Mouse (Mus musculus): Measurements from ENCODE around the gene Ccdc50. TPM values are rescaled to one million over a fixed set of nuclear protein-coding genes. Genes with fewer than 3 reads are reported as not detected.

The Ccdc50 gene
- polyA plus RNA-seq, 1 experiment from 2014 or later = 21.3 TPM

GRCm38 (mm10) chr16:27360059-27360458, 28.6 kb upstream of the Ccdc50 start:
- H3K9ac ChIP-seq (ENCODE audit: low read length) = no peak overlapping the region
- no peak overlapping the region for H3K4me2 ChIP-seq (replicated peaks; ENCODE audit: low read depth)
- no peaks in the 10 kb centered on the region for H3K36me3 ChIP-seq (ENCODE audit: control insufficient read depth, insufficient read depth, low read length)
- 73% methylated on average over 1 of the region's 1 CpGs for WGBS
- H3K9me3 ChIP-seq (ENCODE audit: control insufficient read depth, low read length) = no peaks in the 10 kb centered on the region
- H3K4me3 ChIP-seq (ENCODE audit: low read depth, low read length) = no peak overlapping the region
- ATAC-seq (ENCODE audit: low FRiP score, low TSS enrichment) = no peak
- TF ChIP-seq CTCF (IDR thresholded peaks at IDR 0.05; ENCODE audit: low read depth) (no peak), EP300 (optimal IDR thresholded peaks at IDR 0.05) (no peak)
- no peak for DNase-seq (ENCODE audit: low spot score)
- no peak overlapping the region for H3K27ac ChIP-seq (replicated peaks)
- no peaks in the 10 kb centered on the region for H3K4me1 ChIP-seq (replicated peaks; ENCODE audit: control insufficient read depth, insufficient read depth)
- no peaks in the 10 kb centered on the region for H3K27me3 ChIP-seq (ENCODE audit: control insufficient read depth, insufficient read depth, low read length)

- Histone ChIP-seq H3K4me1 (replicated peaks; ENCODE audit: control insufficient read depth, insufficient read depth) (no peaks in the 10 kb centered on the region), H3K27ac (replicated peaks) (no peak within 1 kb of the TSS), H3K27me3 (ENCODE audit: control insufficient read depth, insufficient read depth, low read length) (no peaks in the 10 kb centered on the region), H3K9me3 (ENCODE audit: control insufficient read depth, low read length) (no peaks in the 10 kb centered on the region), H3K4me3 (ENCODE audit: low read depth, low read length) (no peak within 1 kb of the TSS), H3K4me2 (replicated peaks; ENCODE audit: low read depth) (no peak within 1 kb of the TSS), H3K36me3 (ENCODE audit: control insufficient read depth, insufficient read depth, low read length) (no peaks in the 10 kb centered on the region), H3K9ac (ENCODE audit: low read length) (no peak within 1 kb of the TSS)
- DNase-seq (ENCODE audit: low spot score) (no peak), ATAC-seq (ENCODE audit: low FRiP score, low TSS enrichment) (no peak)
- WGBS = 52% methylated on average over 8 of the region's 8 CpGs
- no peak for TF ChIP-seq CTCF (IDR thresholded peaks at IDR 0.05; ENCODE audit: low read depth)
- no peak for TF ChIP-seq EP300 (optimal IDR thresholded peaks at IDR 0.05)
Observed at GRCm38 (mm10) chr16:27370191-27370590, 18.5 kb upstream of the Ccdc50 start, which contains the start of gene Uts2b. Uts2b (minus strand) TSS chr16:27370239.

- H3K9ac ChIP-seq (ENCODE audit: low read length) = no peak overlapping the region
- WGBS = 87% methylated on average over 2 of the region's 2 CpGs
- no peak overlapping the region for H3K4me3 ChIP-seq (ENCODE audit: low read depth, low read length)
- H3K9me3 ChIP-seq (ENCODE audit: control insufficient read depth, low read length) = no peaks in the 10 kb centered on the region
- H3K27me3 ChIP-seq (ENCODE audit: control insufficient read depth, insufficient read depth, low read length) = no peaks in the 10 kb centered on the region
- no peak for TF ChIP-seq CTCF (IDR thresholded peaks at IDR 0.05; ENCODE audit: low read depth)
- no peaks in the 10 kb centered on the region for H3K4me1 ChIP-seq (replicated peaks; ENCODE audit: control insufficient read depth, insufficient read depth)
- no peak for ATAC-seq (ENCODE audit: low FRiP score, low TSS enrichment)
- H3K4me2 ChIP-seq (replicated peaks; ENCODE audit: low read depth) = no peak overlapping the region
- H3K27ac ChIP-seq (replicated peaks) = no peak overlapping the region
- H3K36me3 ChIP-seq (ENCODE audit: control insufficient read depth, insufficient read depth, low read length) = no peaks in the 10 kb centered on the region
- DNase-seq (ENCODE audit: low spot score) = no peak
Observed at GRCm38 (mm10) chr16:27370700-27371099, 18.0 kb upstream of the Ccdc50 start.

- TF ChIP-seq EP300 (optimal IDR thresholded peaks at IDR 0.05) (no peak), CTCF (IDR thresholded peaks at IDR 0.05; ENCODE audit: low read depth) (no peak)
- no peaks in the 10 kb centered on the region for H3K36me3 ChIP-seq (ENCODE audit: control insufficient read depth, insufficient read depth, low read length)
- H3K4me2 ChIP-seq (replicated peaks; ENCODE audit: low read depth) = no peak overlapping the region
- no peaks in the 10 kb centered on the region for H3K9me3 ChIP-seq (ENCODE audit: control insufficient read depth, low read length)
- ATAC-seq (ENCODE audit: low FRiP score, low TSS enrichment) (no peak), DNase-seq (ENCODE audit: low spot score) (no peak)
- no peaks in the 10 kb centered on the region for H3K27me3 ChIP-seq (ENCODE audit: control insufficient read depth, insufficient read depth, low read length)
- H3K9ac ChIP-seq (ENCODE audit: low read length) = no peak overlapping the region
- no peak overlapping the region for H3K4me3 ChIP-seq (ENCODE audit: low read depth, low read length)
- H3K4me1 ChIP-seq (replicated peaks; ENCODE audit: control insufficient read depth, insufficient read depth) = no peaks in the 10 kb centered on the region
- H3K27ac ChIP-seq (replicated peaks) = no peak overlapping the region
- WGBS = 77% methylated on average over 3 of the region's 3 CpGs
Observed at GRCm38 (mm10) chr16:27374139-27374538, 14.5 kb upstream of the Ccdc50 start.

- Histone ChIP-seq H3K27ac (replicated peaks) (no peak overlapping the region), H3K4me1 (replicated peaks; ENCODE audit: control insufficient read depth, insufficient read depth) (no peaks in the 10 kb centered on the region), H3K36me3 (ENCODE audit: control insufficient read depth, insufficient read depth, low read length) (no peaks in the 10 kb centered on the region), H3K4me2 (replicated peaks; ENCODE audit: low read depth) (no peak overlapping the region), H3K27me3 (ENCODE audit: control insufficient read depth, insufficient read depth, low read length) (no peaks in the 10 kb centered on the region), H3K4me3 (ENCODE audit: low read depth, low read length) (no peak overlapping the region), H3K9ac (ENCODE audit: low read length) (no peak overlapping the region), H3K9me3 (ENCODE audit: control insufficient read depth, low read length) (no peaks in the 10 kb centered on the region)
- 70% methylated on average over 2 of the region's 2 CpGs for WGBS
- TF ChIP-seq CTCF (IDR thresholded peaks at IDR 0.05; ENCODE audit: low read depth) = no peak
- no peak for TF ChIP-seq EP300 (optimal IDR thresholded peaks at IDR 0.05)
- no peak for DNase-seq (ENCODE audit: low spot score)
- no peak for ATAC-seq (ENCODE audit: low FRiP score, low TSS enrichment)
Observed at GRCm38 (mm10) chr16:27375318-27375717, 13.4 kb upstream of the Ccdc50 start.

GRCm38 (mm10) chr16:27376556-27376955, 12.1 kb upstream of the Ccdc50 start:
- no peak overlapping the region for H3K9ac ChIP-seq (ENCODE audit: low read length)
- H3K4me1 ChIP-seq (replicated peaks; ENCODE audit: control insufficient read depth, insufficient read depth) = no peaks in the 10 kb centered on the region
- no peak overlapping the region for H3K4me2 ChIP-seq (replicated peaks; ENCODE audit: low read depth)
- no peak overlapping the region for H3K4me3 ChIP-seq (ENCODE audit: low read depth, low read length)
- ATAC-seq (ENCODE audit: low FRiP score, low TSS enrichment) (no peak), DNase-seq (ENCODE audit: low spot score) (no peak)
- TF ChIP-seq EP300 (optimal IDR thresholded peaks at IDR 0.05) = no peak
- no peak for TF ChIP-seq CTCF (IDR thresholded peaks at IDR 0.05; ENCODE audit: low read depth)
- no peak overlapping the region for H3K27ac ChIP-seq (replicated peaks)
- no peaks in the 10 kb centered on the region for H3K9me3 ChIP-seq (ENCODE audit: control insufficient read depth, low read length)
- H3K36me3 ChIP-seq (ENCODE audit: control insufficient read depth, insufficient read depth, low read length) = no peaks in the 10 kb centered on the region
- H3K27me3 ChIP-seq (ENCODE audit: control insufficient read depth, insufficient read depth, low read length) = no peaks in the 10 kb centered on the region
